Mouse (Mus musculus): ENCODE measurements at regions not wholly inside any gene's neighbourhood (a gene's known extent, or its start where the extent isn't known, plus 50 kb on each side); places are given as distances from the start of the nearest gene placed in this dataset.

DNA sequence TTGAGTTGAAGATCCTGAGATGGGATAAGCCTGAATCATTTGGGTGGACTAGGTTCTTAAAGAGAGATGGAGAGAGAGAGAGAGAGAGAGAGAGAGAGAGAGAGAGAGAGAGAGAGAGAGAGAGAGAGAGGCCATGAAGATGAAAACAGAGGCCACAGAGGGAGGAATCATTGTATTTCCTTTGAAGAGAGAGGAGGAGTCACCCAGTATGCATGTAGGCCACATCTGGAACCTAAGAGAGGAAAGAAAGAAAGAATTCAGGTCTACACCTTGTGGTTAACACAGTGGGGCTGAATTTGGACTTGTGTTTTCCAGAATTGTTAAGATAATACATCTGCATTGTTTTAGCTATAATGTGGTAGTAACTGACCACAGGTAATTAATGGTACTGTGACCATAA is 92.2 kb downstream of the Ptger2 start:
- H3K4me1 ChIP-seq (ENCODE audit: control insufficient read depth, insufficient read depth, insufficient read length, low read length): no peaks in the 10 kb centered on the region
- no peak overlapping the region for H3K4me3 ChIP-seq (ENCODE audit: low read depth, low read length)
- no peaks in the 10 kb centered on the region for H3K27me3 ChIP-seq (ENCODE audit: control insufficient read depth, insufficient read depth, low read length)
- no peaks in the 10 kb centered on the region for H3K36me3 ChIP-seq (ENCODE audit: control insufficient read depth, insufficient read depth, low read length)
- H3K27ac ChIP-seq (ENCODE audit: insufficient read depth, low read depth, low read length): no peak overlapping the region
- TF ChIP-seq POLR2A (IDR thresholded peaks at IDR 0.05; ENCODE audit: low read depth, low read length) (no peak), CTCF (IDR thresholded peaks at IDR 0.05; ENCODE audit: extremely low read depth, insufficient read length, insufficient replicate concordance, low read depth, low read length) (no peak)

DNA sequence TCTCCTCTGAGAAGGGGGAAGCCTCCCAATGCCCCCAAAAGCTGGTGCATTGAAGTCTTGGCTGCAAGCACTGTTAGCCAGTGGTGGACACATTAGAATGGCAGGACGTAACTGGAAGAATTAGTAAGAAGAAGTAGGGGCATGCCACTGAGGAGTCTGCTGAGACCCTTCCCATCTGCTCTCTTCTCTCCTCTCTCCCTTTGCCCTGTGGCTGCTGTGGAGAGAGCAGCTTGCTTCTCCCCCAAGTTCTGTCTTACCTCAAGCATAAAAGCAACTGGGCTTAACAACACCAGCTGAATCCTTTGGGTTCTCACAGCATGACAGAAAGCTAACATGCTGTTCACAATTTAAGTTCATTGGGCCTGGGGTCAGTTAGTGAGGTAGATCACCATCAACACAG is 95.1 kb downstream of the Ptger2 start:
- no peak overlapping the region for H3K4me3 ChIP-seq (ENCODE audit: low read depth, low read length)
- TF ChIP-seq POLR2A (IDR thresholded peaks at IDR 0.05; ENCODE audit: low read depth, low read length): no peak
- no peak for TF ChIP-seq CTCF (IDR thresholded peaks at IDR 0.05; ENCODE audit: extremely low read depth, insufficient read length, insufficient replicate concordance, low read depth, low read length)
- H3K36me3 ChIP-seq (ENCODE audit: control insufficient read depth, insufficient read depth, low read length): no peaks in the 10 kb centered on the region
- 88% methylated on average over 1 of the region's 1 CpGs for WGBS
- H3K4me1 ChIP-seq (ENCODE audit: control insufficient read depth, insufficient read depth, insufficient read length, low read length): no peaks in the 10 kb centered on the region
- H3K27ac ChIP-seq (ENCODE audit: insufficient read depth, low read depth, low read length): no peak overlapping the region
- H3K27me3 ChIP-seq (ENCODE audit: control insufficient read depth, insufficient read depth, low read length): no peaks in the 10 kb centered on the region
